Mouse (Mus musculus): ENCODE measurements around the gene Rnf215. TPM values are rescaled to one million over a fixed set of nuclear protein-coding genes. Genes with fewer than 3 reads are reported as not detected.
A peak's percentile ranks its signal among the peaks of the same experiment; 100 is the strongest.
"Not testable (repeated sequence)": the region's sequence is repeated elsewhere in the genome, so short reads cannot be mapped to it uniquely, and the experiment has no call there.

The Rnf215 gene
- polyA plus RNA-seq, 1 experiment from 2014 or later: 37.0 TPM

DNA sequence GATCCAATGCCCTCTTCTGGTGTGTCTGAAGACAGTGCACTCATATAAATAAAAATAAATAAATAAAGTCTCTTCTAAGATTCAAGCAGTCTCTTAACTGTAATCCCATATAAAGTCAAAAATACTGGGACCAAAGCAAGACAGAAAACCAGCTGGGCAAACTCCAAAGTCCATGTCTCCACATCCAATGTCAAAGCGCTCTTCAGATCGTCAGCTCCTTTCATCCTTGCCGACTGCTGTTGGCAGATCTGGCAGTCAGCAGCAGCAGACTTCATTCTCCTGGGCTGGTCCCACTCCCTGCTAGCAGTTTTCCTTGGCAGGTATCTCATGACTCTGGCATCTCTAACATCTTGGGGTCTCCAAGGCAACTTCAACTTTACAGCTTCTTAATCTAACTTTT is 23.7 kb downstream of the Rnf215 start:
- no peak overlapping the region for H3K9ac ChIP-seq
- no peak overlapping the region for H3K4me3 ChIP-seq (replicated peaks)
- ATAC-seq (ENCODE audit: low FRiP score): no peak
- H3K4me1 ChIP-seq: peaks cover 35% of the 10 kb centered on the region
- WGBS: 90% methylated on average over 3 of the region's 3 CpGs
- H3K4me2 ChIP-seq: no peak overlapping the region
- no peaks in the 10 kb centered on the region for H3K9me3 ChIP-seq
- H3K27me3 ChIP-seq: no peaks in the 10 kb centered on the region
- H3K36me3 ChIP-seq (replicated peaks): peaks cover 22% of the 10 kb centered on the region
- H3K27ac ChIP-seq: no peak overlapping the region

DNA sequence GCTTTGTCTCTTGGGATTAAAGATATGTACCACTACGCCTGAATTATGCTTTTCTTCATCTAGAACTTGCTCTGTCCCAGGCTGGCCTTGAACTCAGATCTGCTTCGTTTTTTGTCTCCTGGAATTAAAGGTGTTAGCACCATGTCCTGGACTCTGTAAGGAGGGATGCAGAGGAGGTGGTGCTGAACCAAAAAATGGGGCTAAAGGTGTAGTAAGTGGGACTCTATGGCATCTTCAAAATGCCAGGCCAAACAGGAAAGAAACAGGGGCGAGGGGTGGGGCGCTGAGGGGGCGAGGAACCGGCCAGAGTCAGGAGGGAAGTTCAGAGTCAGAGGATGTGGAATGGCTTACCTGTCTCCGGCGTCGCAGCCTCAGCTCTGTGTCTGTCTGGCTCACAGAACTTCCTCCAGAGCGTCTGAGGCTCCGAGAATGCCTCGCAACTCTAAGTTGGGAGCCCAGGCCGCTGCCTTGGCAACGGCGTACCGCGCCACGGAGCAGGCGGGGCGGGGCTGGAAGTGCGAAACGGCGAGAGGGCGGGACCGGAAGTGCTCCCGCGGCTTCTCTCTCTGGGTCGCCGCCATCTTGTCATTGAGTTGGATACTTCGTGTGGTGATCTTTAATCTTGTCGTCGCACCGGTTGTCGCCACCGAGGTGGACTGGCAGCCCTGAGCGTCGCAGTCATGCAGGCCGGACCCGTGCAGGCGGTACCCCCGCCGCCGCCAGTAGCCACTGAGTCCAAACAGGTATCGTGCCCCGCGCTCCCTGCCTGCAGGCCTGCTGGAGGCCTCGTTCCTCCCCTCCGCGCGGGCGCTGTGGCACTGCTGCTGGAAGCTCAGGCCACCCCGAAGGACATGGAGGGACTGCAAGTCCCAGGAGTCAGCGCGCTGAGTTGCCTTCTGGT is 25.1 kb downstream of the Rnf215 start, which contains the start of the genes Ccdc157 and Sf3a1:
TSS of gene Ccdc157 (minus strand) at position 486 of the 901 bp plus-strand sequence.
TSS of gene Sf3a1 (plus strand) at position 543 of the 901 bp plus-strand sequence.
- peak; percentile 99 for ATAC-seq (ENCODE audit: low FRiP score)
- peaks cover 36% of the 10 kb centered on the region for H3K36me3 ChIP-seq (replicated peaks)
- H3K9me3 ChIP-seq: no peaks in the 10 kb centered on the region
- peak within 1 kb of the TSS; percentile 85 for H3K4me2 ChIP-seq
- peak within 1 kb of the TSS; percentile 92 for H3K27ac ChIP-seq
- H3K27me3 ChIP-seq: no peaks in the 10 kb centered on the region
- peaks cover 44% of the 10 kb centered on the region for H3K4me1 ChIP-seq
- 1% methylated on average over 54 of the region's 54 CpGs for WGBS
- H3K9ac ChIP-seq: peak within 1 kb of the TSS; percentile 89
- peak within 1 kb of the TSS; percentile 87 for H3K4me3 ChIP-seq (replicated peaks)

DNA sequence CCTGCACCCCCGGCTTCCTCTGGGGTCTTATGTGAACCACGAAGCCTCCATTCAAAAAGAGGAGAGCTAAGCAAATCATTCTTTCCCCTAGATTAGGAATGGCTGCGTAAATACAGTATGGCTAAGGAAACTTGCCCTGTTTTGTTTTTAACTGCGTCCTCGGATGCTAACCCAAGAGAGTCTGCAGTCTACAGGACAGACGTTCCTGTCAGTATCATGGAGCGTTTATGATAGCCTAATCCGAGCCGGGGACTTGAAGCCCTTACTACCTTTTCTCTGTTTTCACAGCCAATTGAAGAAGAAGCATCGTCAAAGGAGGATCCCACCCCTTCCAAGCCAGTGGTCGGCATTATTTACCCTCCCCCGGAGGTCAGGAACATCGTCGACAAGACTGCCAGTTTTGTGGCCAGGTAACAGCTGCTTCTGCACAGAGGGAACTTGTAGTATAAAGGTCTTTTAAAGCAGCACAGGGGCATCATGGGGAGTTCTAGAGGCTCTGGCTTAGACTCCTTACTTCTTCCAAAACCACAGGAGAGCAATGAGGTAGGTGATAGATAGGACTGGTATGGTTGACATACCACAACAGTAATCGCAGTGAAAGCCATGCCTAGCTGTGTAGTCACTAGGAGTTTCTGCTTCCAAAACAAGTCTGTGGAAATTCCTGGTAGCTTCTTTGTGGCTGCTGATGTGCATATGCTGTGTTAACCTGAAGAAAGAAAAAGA is 25.9 kb downstream of the Rnf215 start:
- 9% methylated on average over 15 of the region's 15 CpGs for WGBS
- 0 out of 2 replicates have a peak, but pooled peaks have one; percentile 1 for ATAC-seq (ENCODE audit: low FRiP score)
- Histone ChIP-seq H3K27ac (peak overlapping the region; percentile 92), H3K4me1 (peaks cover 44% of the 10 kb centered on the region), H3K9ac (peak overlapping the region; percentile 89), H3K4me3 (replicated peaks) (peak overlapping the region; percentile 87), H3K27me3 (no peaks in the 10 kb centered on the region), H3K9me3 (no peaks in the 10 kb centered on the region), H3K4me2 (peak overlapping the region; percentile 85), H3K36me3 (replicated peaks) (peaks cover 44% of the 10 kb centered on the region)

DNA sequence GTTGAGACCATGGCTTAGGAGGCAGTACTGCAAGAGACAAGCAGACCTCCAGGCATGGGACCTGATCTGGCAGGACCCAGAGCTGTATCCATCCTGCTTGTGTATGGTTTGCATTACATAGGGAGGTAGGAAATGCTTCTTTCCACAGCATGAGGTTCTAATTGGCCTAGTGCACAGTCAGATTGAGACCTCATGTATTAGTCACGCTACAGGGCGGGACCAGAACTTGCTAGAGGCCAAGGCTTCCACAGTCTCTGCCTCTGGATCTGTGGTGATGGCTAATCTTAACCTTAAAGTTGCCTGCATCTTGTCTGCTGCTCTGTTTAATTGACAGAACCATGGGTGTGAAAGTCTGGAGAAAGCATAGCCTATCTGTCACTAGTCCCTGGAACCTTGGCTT is 29.7 kb downstream of the Rnf215 start:
- Histone ChIP-seq H3K36me3 (replicated peaks) (peaks cover 82% of the 10 kb centered on the region), H3K9me3 (no peaks in the 10 kb centered on the region), H3K27me3 (no peaks in the 10 kb centered on the region), H3K27ac (no peak overlapping the region), H3K9ac (no peak overlapping the region; the same call in 1 of the 2 replicates), H3K4me3 (replicated peaks) (no peak overlapping the region), H3K4me2 (no peak overlapping the region), H3K4me1 (peaks cover 36% of the 10 kb centered on the region)
- WGBS: 84% methylated on average over 2 of the region's 2 CpGs
- ATAC-seq (ENCODE audit: low FRiP score): no peak

DNA sequence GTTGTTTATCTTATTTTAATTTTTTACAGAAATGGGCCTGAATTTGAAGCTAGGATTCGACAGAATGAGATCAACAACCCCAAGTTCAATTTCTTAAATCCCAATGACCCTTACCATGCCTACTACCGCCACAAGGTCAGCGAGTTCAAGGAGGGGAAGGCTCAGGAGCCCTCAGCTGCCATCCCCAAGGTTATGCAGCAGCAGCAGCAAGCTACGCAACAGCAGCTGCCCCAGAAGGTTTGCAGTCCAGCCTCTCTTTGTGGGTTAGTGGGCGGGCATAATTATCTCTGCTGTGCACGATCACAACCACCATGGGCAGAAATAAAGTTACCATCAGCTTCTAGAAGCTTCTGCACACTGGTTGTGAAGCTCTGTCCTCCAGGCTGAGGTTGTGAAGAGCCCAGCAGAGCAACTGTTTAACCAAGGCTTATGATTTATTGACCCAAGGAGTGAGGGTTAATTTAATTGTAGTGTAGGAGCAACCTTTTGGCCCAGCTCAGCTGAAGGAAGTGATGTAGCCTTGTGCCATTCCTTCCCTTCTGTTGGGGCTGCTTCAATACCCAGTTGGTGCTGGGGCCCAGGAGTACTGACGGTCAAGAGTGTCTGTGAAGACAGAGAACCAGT is 31.6 kb downstream of the Rnf215 start:
- WGBS: 89% methylated on average over 7 of the region's 7 CpGs
- Histone ChIP-seq H3K4me3 (replicated peaks) (no peak overlapping the region), H3K9ac (no peak overlapping the region), H3K27ac (no peak overlapping the region), H3K36me3 (replicated peaks) (peaks cover 98% of the 10 kb centered on the region), H3K4me1 (peaks cover 26% of the 10 kb centered on the region), H3K27me3 (no peaks in the 10 kb centered on the region), H3K4me2 (no peak overlapping the region), H3K9me3 (no peaks in the 10 kb centered on the region)
- ATAC-seq (ENCODE audit: low FRiP score): no peak

DNA sequence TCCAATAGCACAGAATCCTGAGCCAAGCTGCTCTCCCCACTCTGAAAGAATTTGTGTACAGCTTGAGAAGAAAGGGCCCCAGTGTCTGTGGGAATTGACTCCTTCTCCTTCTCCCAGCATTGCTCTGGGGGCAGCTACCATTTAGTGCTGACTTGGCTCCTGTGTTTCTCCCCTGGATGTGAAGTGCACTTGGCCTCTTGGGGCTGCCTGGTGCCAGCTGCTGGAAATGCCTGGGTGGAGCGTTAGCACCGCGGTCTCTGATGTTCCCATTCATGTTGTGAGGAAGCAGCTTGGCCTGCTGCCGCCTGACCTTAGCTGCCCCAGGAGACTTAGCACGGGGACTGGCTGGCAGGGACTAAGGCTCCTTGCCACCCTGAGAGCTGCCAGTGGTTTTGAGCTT is 39.6 kb downstream of the Rnf215 start:
- no peak overlapping the region for H3K4me3 ChIP-seq (replicated peaks)
- no peaks in the 10 kb centered on the region for H3K27me3 ChIP-seq
- H3K27ac ChIP-seq: no peak overlapping the region
- H3K4me1 ChIP-seq: no peaks in the 10 kb centered on the region
- WGBS: 92% methylated on average over 5 of the region's 5 CpGs
- H3K9ac ChIP-seq: no peak overlapping the region
- H3K9me3 ChIP-seq: no peaks in the 10 kb centered on the region
- no peak for ATAC-seq (ENCODE audit: low FRiP score)
- peaks cover 99% of the 10 kb centered on the region for H3K36me3 ChIP-seq (replicated peaks)
- no peak overlapping the region for H3K4me2 ChIP-seq

DNA sequence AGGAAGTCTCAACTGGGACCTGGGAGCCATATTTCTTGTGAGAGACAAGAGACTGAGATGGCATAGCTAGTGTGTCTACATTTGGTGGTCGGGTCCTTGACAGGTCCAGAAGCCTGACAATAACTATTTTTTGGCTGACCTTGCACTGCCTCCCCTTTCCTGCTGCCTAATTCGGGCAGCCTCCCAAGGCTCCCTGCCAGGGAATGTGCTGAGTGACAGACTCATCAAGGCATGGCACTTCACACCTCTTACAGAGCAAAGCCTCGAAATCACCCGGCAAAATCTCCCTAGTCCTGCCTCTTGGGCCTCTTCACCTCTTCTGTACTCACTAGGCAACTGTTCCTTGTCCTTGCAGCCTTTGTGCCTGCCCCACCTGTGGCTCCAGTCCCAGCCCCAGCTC is 42.7 kb downstream of the Rnf215 start:
- Histone ChIP-seq H3K4me1 (no peaks in the 10 kb centered on the region), H3K9ac (no peak overlapping the region), H3K4me3 (replicated peaks) (no peak overlapping the region), H3K4me2 (no peak overlapping the region), H3K27ac (no peak overlapping the region), H3K36me3 (replicated peaks) (peaks cover 98% of the 10 kb centered on the region), H3K9me3 (no peaks in the 10 kb centered on the region), H3K27me3 (no peaks in the 10 kb centered on the region)
- ATAC-seq (ENCODE audit: low FRiP score): no peak
- WGBS: 88% methylated on average over 4 of the region's 4 CpGs

DNA sequence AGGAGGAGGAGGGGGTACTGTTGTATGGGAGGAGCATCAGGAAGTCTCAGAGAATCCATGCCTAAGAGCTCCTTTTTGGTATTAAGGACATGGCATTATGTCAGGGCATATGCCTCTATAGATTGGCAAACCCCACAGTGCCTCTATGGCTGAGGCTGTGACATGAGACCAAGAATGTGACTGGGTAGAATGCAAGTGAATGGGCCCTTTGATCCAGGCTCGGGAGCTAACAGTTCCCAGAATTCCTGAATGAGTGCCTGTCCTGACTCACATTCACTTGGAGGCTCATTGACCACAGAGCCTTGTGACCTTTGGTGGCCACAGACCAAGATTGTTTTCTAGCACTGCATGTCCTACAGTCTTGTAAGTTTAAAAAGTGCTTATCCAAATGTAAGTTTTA is 47.1 kb downstream of the Rnf215 start:
- no peak overlapping the region for H3K27ac ChIP-seq
- peaks cover 2% of the 10 kb centered on the region; the same call in 1 of the 2 replicates for H3K4me1 ChIP-seq
- H3K27me3 ChIP-seq: no peaks in the 10 kb centered on the region
- H3K9me3 ChIP-seq: no peaks in the 10 kb centered on the region
- H3K9ac ChIP-seq: no peak overlapping the region
- H3K36me3 ChIP-seq (replicated peaks): peaks cover 61% of the 10 kb centered on the region
- no peak for ATAC-seq (ENCODE audit: low FRiP score)
- no peak overlapping the region for H3K4me2 ChIP-seq
- no peak overlapping the region for H3K4me3 ChIP-seq (replicated peaks)
- WGBS: 5% methylated on average over 1 of the region's 1 CpGs

DNA sequence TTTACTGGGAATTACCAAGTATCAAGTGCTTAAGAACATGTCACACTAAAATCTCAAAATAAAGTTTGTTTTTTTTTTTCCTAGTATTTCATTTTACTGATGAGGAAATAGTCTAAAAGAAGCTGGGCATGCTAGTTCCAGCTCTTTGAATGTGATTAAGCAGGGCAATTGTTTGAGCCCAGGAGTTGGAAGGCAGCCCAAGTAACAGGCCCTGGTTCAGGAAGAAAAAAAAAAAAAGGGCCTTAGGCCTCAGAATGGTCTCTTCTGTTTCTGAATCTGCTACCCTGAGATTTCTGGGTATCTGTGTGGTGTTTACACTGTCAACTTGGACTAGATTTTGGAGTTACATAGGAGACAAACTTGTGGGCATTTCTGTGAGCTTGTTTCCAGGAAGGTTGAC is 48.5 kb downstream of the Rnf215 start:
- Histone ChIP-seq H3K27ac (no peak overlapping the region), H3K4me3 (replicated peaks) (no peak overlapping the region), H3K9ac (no peak overlapping the region), H3K27me3 (no peaks in the 10 kb centered on the region), H3K36me3 (replicated peaks) (peaks cover 46% of the 10 kb centered on the region), H3K4me1 (peaks cover 14% of the 10 kb centered on the region), H3K9me3 (no peaks in the 10 kb centered on the region), H3K4me2 (no peak overlapping the region)
- no peak for ATAC-seq (ENCODE audit: low FRiP score)

DNA sequence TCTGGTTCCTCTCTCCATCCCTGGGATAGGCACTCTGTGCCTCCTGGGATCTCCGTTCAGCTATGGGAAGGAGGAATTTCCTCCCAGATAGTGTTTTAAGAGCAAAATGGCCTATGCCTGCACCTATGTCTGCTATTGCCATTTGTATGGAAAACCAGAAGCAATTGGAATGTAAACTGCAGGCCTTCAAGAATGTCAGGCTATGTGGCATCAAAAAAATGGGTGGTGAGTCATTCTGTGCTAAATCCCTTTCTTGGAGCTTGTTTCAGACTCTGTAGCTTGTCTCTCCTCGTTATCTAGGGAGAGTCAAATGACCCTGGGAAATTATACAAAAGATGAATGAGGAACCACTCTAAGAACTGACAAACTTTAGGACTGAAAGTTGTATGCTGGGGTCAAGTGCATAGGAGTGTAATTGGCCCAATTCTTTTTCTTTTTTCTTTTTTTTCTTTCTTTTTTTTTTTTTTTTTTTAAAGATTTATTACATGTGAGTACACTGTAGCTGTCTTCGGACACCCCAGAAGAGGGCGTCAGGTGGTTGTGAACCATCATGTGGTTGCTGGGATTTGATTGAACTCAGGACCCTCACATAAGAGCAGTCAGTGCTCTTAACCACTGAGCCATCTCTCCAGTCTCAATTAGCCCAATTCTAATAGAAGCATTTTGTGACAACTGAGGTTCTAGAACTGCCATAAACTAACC is 49.4 kb downstream of the Rnf215 start:
- Histone ChIP-seq H3K4me2 (no peak overlapping the region), H3K9ac (no peak overlapping the region), H3K36me3 (replicated peaks) (peaks cover 37% of the 10 kb centered on the region), H3K4me3 (replicated peaks) (no peak overlapping the region), H3K4me1 (peaks cover 14% of the 10 kb centered on the region), H3K27ac (peak overlapping the region; percentile 3; the same call in 1 of the 2 replicates), H3K27me3 (no peaks in the 10 kb centered on the region), H3K9me3 (no peaks in the 10 kb centered on the region)
- WGBS: 60% methylated on average over 4 of the region's 4 CpGs
- no peak for ATAC-seq (ENCODE audit: low FRiP score)

DNA sequence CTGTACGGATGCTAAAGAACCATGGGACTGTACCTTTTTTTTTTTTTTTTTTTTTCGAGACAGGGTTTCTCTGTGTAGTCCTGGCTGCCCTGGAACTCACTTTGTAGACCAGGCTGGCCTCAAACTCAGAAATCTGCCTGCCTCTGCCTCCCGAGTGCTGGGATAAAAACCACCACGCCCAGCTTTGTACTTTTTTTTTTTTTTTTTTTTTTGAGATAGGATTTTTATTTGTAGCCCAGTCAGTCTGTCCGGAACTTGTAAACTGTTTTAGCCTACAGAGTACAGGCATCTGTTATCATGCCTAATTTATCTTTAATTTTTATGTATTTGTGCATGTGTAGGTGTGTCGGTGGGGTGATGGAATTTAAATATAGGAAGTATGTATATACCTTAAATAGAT is 50.5 kb downstream of the Rnf215 start:
- H3K4me3 ChIP-seq (replicated peaks); H3K9me3 ChIP-seq; ATAC-seq (ENCODE audit: low FRiP score); H3K9ac ChIP-seq; H3K27me3 ChIP-seq; H3K4me2 ChIP-seq; H3K27ac ChIP-seq: not testable (repeated sequence)
- 88% methylated on average over 6 of the region's 6 CpGs for WGBS
- Histone ChIP-seq H3K36me3 (replicated peaks) (peaks cover 27% of the 10 kb centered on the region), H3K4me1 (peaks cover 17% of the 10 kb centered on the region)

All from forebrain, embryonic 12.5 days (tissue).